Mouse (Mus musculus): ENCODE results near the gene Gm21972. TPM values are rescaled to one million over a fixed set of nuclear protein-coding genes. Genes with fewer than 3 reads are reported as not detected.

Gene Gm21972
- polyA plus RNA-seq (2015; fragmentation: Nextera tagmentation; extraction: Ambion mirVana): not detected in 2 replicates

DNA sequence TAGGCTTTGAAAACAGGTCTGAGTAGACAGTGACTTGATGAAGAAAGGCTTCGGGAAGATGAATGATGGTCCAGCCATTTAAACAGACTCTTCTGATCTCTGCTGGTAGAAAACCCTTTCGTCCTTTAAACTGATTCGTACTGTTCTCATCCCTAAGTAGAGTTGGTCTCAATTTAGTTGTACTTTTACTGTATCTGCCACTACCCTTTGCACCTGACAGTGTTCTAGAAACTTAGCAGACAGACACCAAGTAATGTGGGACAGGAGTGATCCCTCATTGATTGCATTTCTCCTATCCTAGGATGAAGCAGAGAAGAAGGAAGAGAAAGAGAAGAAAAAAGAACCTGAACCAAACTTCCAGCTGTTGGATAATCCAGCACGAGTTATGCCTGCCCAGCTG, at the start of gene Gm21972:
Gene Gm21972, plus strand, starts transcription at position 301 of the 400 bp plus-strand sequence.
- no peak for ATAC-seq (ENCODE audit: insufficient read depth, low FRiP score)
- no peak within 1 kb of the TSS for H3K27ac ChIP-seq (ENCODE audit: low read length)
- peaks cover 19% of the 10 kb centered on the region for H3K36me3 ChIP-seq (ENCODE audit: control insufficient read depth, insufficient read depth, low read length)
- H3K4me1 ChIP-seq (ENCODE audit: control insufficient read depth, insufficient read depth, low read length): no peaks in the 10 kb centered on the region
- no peak within 1 kb of the TSS for H3K9ac ChIP-seq (ENCODE audit: low read length)
- H3K4me2 ChIP-seq (ENCODE audit: low read depth, low read length): no peak within 1 kb of the TSS
- H3K27me3 ChIP-seq (ENCODE audit: control insufficient read depth, insufficient read depth, low read length): no peaks in the 10 kb centered on the region
- no peaks in the 10 kb centered on the region for H3K9me3 ChIP-seq (replicated peaks; ENCODE audit: control insufficient read depth, low read length)
- H3K4me3 ChIP-seq (replicated peaks; ENCODE audit: low read length): no peak within 1 kb of the TSS
- 94% methylated on average over 4 of the region's 4 CpGs for WGBS

GRCm38 (mm10) chr1:86094413-86094812, 39.0 kb upstream of the Gm21972 start:
- Histone ChIP-seq H3K36me3 (ENCODE audit: control insufficient read depth, insufficient read depth, low read length) (peaks cover 12% of the 10 kb centered on the region; the same call in 1 of the 2 replicates), H3K4me1 (ENCODE audit: control insufficient read depth, insufficient read depth, low read length) (no peaks in the 10 kb centered on the region), H3K4me2 (ENCODE audit: low read depth, low read length) (no peak overlapping the region), H3K9ac (ENCODE audit: low read length) (no peak overlapping the region), H3K9me3 (replicated peaks; ENCODE audit: control insufficient read depth, low read length) (no peaks in the 10 kb centered on the region), H3K27ac (ENCODE audit: low read length) (no peak overlapping the region), H3K4me3 (replicated peaks; ENCODE audit: low read length) (no peak overlapping the region), H3K27me3 (ENCODE audit: control insufficient read depth, insufficient read depth, low read length) (no peaks in the 10 kb centered on the region)
- no peak for ATAC-seq (ENCODE audit: insufficient read depth, low FRiP score)
- 81% methylated on average over 7 of the region's 7 CpGs for WGBS

GRCm38 (mm10) chr1:86105054-86105453, 28.4 kb upstream of the Gm21972 start:
- Histone ChIP-seq H3K9me3 (replicated peaks; ENCODE audit: control insufficient read depth, low read length) (no peaks in the 10 kb centered on the region), H3K9ac (ENCODE audit: low read length) (no peak overlapping the region), H3K4me1 (ENCODE audit: control insufficient read depth, insufficient read depth, low read length) (no peaks in the 10 kb centered on the region), H3K4me3 (replicated peaks; ENCODE audit: low read length) (no peak overlapping the region), H3K4me2 (ENCODE audit: low read depth, low read length) (no peak overlapping the region), H3K36me3 (ENCODE audit: control insufficient read depth, insufficient read depth, low read length) (no peaks in the 10 kb centered on the region), H3K27ac (ENCODE audit: low read length) (no peak overlapping the region), H3K27me3 (ENCODE audit: control insufficient read depth, insufficient read depth, low read length) (no peaks in the 10 kb centered on the region)
- ATAC-seq (ENCODE audit: insufficient read depth, low FRiP score): no peak
- 93% methylated on average over 1 of the region's 1 CpGs for WGBS

DNA sequence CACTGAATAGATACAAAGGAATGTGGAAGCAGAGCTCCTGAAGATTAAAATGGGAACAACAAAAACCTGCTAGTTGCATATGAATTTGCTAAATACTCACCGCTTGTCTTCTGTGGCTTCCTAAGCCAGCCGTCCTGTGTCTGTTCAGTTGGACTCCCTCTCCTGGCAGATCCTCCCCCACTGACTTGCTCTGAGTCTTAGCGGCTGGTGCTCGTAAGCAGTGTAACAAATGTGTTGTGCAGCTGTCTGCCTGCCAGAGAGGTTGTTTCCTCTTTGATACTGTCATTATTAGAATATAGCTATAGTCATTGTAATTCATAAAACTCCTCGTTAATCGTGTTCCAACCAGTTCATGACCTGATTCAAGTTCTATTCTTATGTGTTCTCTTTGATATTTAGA, 21.7 kb upstream of the Gm21972 start, which contains the start of gene Htr2b:
Gene Htr2b, minus strand, starts transcription at position 192 of the 400 bp plus-strand sequence.
- WGBS: 38% methylated on average over 6 of the region's 6 CpGs
- Histone ChIP-seq H3K9me3 (replicated peaks; ENCODE audit: control insufficient read depth, low read length) (no peaks in the 10 kb centered on the region), H3K4me1 (ENCODE audit: control insufficient read depth, insufficient read depth, low read length) (no peaks in the 10 kb centered on the region; the same call in none of the 2 replicates), H3K27ac (ENCODE audit: low read length) (no peak within 1 kb of the TSS), H3K27me3 (ENCODE audit: control insufficient read depth, insufficient read depth, low read length) (no peaks in the 10 kb centered on the region), H3K4me2 (ENCODE audit: low read depth, low read length) (no peak within 1 kb of the TSS), H3K36me3 (ENCODE audit: control insufficient read depth, insufficient read depth, low read length) (no peaks in the 10 kb centered on the region), H3K9ac (ENCODE audit: low read length) (no peak within 1 kb of the TSS), H3K4me3 (replicated peaks; ENCODE audit: low read length) (no peak within 1 kb of the TSS)
- ATAC-seq (ENCODE audit: insufficient read depth, low FRiP score): peak; percentile 66; the same call in 1 of the 2 replicates

GRCm38 (mm10) chr1:86114141-86114540, 19.3 kb upstream of the Gm21972 start:
- Histone ChIP-seq H3K9me3 (replicated peaks; ENCODE audit: control insufficient read depth, low read length) (no peaks in the 10 kb centered on the region), H3K27ac (ENCODE audit: low read length) (no peak overlapping the region), H3K36me3 (ENCODE audit: control insufficient read depth, insufficient read depth, low read length) (peaks cover 5% of the 10 kb centered on the region; the same call in 1 of the 2 replicates), H3K4me3 (replicated peaks; ENCODE audit: low read length) (no peak overlapping the region), H3K4me2 (ENCODE audit: low read depth, low read length) (no peak overlapping the region), H3K9ac (ENCODE audit: low read length) (no peak overlapping the region), H3K27me3 (ENCODE audit: control insufficient read depth, insufficient read depth, low read length) (no peaks in the 10 kb centered on the region), H3K4me1 (ENCODE audit: control insufficient read depth, insufficient read depth, low read length) (no peaks in the 10 kb centered on the region; the same call in none of the 2 replicates)
- WGBS: 79% methylated on average over 3 of the region's 3 CpGs
- no peak for ATAC-seq (ENCODE audit: insufficient read depth, low FRiP score)

GRCm38 (mm10) chr1:86119549-86119948, 13.9 kb upstream of the Gm21972 start:
- Histone ChIP-seq H3K36me3 (ENCODE audit: control insufficient read depth, insufficient read depth, low read length) (peaks cover 10% of the 10 kb centered on the region), H3K27me3 (ENCODE audit: control insufficient read depth, insufficient read depth, low read length) (no peaks in the 10 kb centered on the region), H3K9me3 (replicated peaks; ENCODE audit: control insufficient read depth, low read length) (no peaks in the 10 kb centered on the region), H3K4me1 (ENCODE audit: control insufficient read depth, insufficient read depth, low read length) (no peaks in the 10 kb centered on the region), H3K4me2 (ENCODE audit: low read depth, low read length) (no peak overlapping the region), H3K9ac (ENCODE audit: low read length) (no peak overlapping the region), H3K27ac (ENCODE audit: low read length) (no peak overlapping the region), H3K4me3 (replicated peaks; ENCODE audit: low read length) (no peak overlapping the region)
- WGBS: 84% methylated on average over 4 of the region's 4 CpGs
- ATAC-seq (ENCODE audit: insufficient read depth, low FRiP score): no peak

DNA sequence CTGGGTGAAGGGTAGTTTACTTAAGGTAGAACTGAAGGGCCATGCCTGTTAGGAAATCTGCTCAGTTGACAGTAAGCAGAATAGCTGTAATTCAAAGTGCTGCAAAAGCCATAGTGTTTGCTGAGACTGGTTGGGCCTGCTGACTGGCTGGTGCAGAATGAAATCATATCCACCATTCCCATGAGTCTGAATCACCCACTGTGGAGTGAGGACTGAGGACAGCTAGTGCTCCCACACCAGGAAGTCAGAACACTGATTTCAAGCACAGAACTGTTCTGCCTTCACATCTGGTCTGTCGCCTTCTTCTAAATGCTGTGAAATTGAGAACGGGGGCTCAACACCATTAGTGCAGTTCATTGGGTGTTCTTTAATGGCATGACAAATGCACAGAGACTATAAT, 7.4 kb upstream of the Gm21972 start:
- H3K36me3 ChIP-seq (ENCODE audit: control insufficient read depth, insufficient read depth, low read length): peaks cover 23% of the 10 kb centered on the region; the same call in 1 of the 2 replicates
- no peak overlapping the region for H3K4me2 ChIP-seq (ENCODE audit: low read depth, low read length)
- no peak overlapping the region for H3K4me3 ChIP-seq (replicated peaks; ENCODE audit: low read length)
- 94% methylated on average over 2 of the region's 2 CpGs for WGBS
- no peak for ATAC-seq (ENCODE audit: insufficient read depth, low FRiP score)
- H3K27ac ChIP-seq (ENCODE audit: low read length): no peak overlapping the region
- no peaks in the 10 kb centered on the region for H3K9me3 ChIP-seq (replicated peaks; ENCODE audit: control insufficient read depth, low read length)
- H3K4me1 ChIP-seq (ENCODE audit: control insufficient read depth, insufficient read depth, low read length): no peaks in the 10 kb centered on the region
- H3K27me3 ChIP-seq (ENCODE audit: control insufficient read depth, insufficient read depth, low read length): no peaks in the 10 kb centered on the region
- no peak overlapping the region for H3K9ac ChIP-seq (ENCODE audit: low read length)

DNA sequence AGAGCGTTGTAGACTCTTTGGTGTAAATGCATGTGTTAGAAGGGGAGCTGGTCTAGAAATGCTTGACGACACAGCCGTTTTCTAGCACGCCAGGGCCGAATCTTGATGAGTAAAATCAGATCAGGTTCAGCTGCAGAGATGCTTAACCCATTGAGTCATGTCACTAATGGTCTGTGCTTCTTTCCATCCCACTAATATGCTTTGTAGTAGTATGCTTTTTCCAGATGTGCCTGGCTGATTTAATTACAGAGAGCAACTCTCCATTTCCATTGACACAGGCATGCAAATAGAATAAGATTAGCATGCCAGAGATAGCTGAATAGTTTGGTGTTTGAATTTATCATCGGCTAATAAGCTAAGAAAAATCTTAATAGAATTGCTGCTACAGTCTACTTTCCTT, 1.9 kb downstream of the Gm21972 start:
- no peak overlapping the region for H3K27ac ChIP-seq (ENCODE audit: low read length)
- no peak for ATAC-seq (ENCODE audit: insufficient read depth, low FRiP score)
- H3K36me3 ChIP-seq (ENCODE audit: control insufficient read depth, insufficient read depth, low read length): peaks cover 17% of the 10 kb centered on the region

GRCm38 (mm10) chr1:86141081-86141480, 7.6 kb downstream of the Gm21972 start:
- 81% methylated on average over 3 of the region's 3 CpGs for WGBS
- Histone ChIP-seq H3K27ac (ENCODE audit: low read length) (no peak overlapping the region), H3K4me2 (ENCODE audit: low read depth, low read length) (no peak overlapping the region), H3K36me3 (ENCODE audit: control insufficient read depth, insufficient read depth, low read length) (peaks cover 14% of the 10 kb centered on the region; the same call in 1 of the 2 replicates), H3K9me3 (replicated peaks; ENCODE audit: control insufficient read depth, low read length) (no peaks in the 10 kb centered on the region), H3K4me3 (replicated peaks; ENCODE audit: low read length) (no peak overlapping the region), H3K27me3 (ENCODE audit: control insufficient read depth, insufficient read depth, low read length) (no peaks in the 10 kb centered on the region), H3K9ac (ENCODE audit: low read length) (no peak overlapping the region), H3K4me1 (ENCODE audit: control insufficient read depth, insufficient read depth, low read length) (no peaks in the 10 kb centered on the region)
- ATAC-seq (ENCODE audit: insufficient read depth, low FRiP score): no peak

More for the DNA sequence above, 1.9 kb downstream of the Gm21972 start:
- Histone ChIP-seq H3K4me3 (replicated peaks; ENCODE audit: low read length) (no peak overlapping the region), H3K9ac (ENCODE audit: low read length) (no peak overlapping the region), H3K27me3 (ENCODE audit: control insufficient read depth, insufficient read depth, low read length) (no peaks in the 10 kb centered on the region), H3K4me2 (ENCODE audit: low read depth, low read length) (no peak overlapping the region), H3K9me3 (replicated peaks; ENCODE audit: control insufficient read depth, low read length) (no peaks in the 10 kb centered on the region), H3K4me1 (ENCODE audit: control insufficient read depth, insufficient read depth, low read length) (no peaks in the 10 kb centered on the region)
- WGBS: 92% methylated on average over 6 of the region's 6 CpGs
